Mouse (Mus musculus): ENCODE data around the gene Bicdl1.

Gene Bicdl1

DNA sequence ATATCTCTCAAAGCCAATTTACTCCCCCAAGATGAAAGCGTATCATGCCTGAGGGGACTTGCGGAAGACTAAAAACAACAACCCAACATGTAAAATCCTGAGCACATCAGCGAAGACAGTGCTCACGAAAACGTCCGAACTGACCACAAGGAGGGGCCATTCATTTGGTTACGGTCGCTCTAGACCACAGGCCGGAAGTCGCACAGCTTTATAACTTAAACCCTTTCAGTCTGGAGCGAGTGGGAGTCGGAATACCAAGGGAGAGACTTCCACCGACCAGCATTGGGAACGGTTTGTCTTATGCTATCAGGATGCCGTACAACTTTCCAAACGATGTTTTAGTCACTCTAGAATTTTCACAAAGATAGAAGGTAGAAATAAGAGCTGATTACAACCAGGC, 5.4 kb downstream of the Bicdl1 start:
- no peak for DNase-seq (ENCODE audit: low spot score in 2 of 2)

DNA sequence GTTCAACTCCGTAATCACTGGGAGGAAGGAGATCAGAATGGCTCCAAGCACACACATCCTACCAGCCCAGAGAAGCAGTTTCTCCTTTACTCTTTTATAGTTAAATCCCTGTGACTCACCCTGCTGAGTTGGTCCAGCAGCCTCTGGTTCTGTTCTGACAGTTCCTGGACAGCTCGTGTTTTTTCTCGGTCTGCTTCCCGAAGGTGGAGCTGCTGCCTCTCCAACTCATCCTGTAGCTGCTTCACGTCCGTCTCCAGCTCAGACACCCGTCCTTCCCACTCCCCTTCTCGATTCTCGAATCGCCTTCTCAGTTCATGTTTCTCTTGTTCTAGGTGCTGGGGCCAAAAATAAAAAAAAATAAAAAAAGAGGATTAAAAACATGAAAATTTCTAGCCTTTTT, 7.0 kb downstream of the Bicdl1 start:
- no peak for DNase-seq (ENCODE audit: low spot score in 2 of 2)

DNA sequence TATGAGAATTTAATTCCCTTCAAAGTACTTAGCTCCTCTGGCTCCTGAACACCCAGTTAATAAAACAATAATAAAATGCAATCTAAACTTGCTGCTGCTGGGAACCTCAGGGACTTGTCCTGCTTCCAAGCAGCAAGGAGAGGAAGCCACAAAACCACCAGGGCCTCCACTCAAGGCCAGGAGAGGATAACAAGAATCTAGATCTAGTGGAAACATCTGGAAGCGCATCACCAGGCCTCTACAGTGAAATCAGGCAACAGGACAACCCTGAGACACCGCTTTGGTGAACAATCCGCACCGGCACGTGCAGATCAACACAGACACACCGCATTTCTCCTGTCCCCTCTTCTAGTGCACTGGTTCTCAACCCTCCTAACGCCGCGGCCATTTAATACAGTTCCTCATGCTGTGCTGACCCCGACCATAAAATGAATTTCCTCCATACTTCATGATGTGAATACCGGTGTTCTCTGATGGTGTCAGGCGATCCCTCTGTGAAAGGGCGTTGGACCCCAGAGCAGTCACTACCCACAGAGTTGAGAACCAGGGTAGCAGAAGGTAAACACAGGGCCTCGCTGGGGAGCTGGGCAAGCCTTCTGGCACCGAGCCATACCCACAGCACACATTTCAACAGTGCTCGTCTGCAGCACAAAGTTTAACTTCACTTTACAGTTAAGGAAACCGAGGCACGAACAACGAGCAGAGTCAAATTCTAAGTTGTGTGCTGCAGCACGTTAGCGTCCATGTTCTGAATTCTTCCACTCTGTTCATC, 9.0 kb downstream of the Bicdl1 start:
- DNase-seq (ENCODE audit: low spot score in 2 of 2): no peak

DNA sequence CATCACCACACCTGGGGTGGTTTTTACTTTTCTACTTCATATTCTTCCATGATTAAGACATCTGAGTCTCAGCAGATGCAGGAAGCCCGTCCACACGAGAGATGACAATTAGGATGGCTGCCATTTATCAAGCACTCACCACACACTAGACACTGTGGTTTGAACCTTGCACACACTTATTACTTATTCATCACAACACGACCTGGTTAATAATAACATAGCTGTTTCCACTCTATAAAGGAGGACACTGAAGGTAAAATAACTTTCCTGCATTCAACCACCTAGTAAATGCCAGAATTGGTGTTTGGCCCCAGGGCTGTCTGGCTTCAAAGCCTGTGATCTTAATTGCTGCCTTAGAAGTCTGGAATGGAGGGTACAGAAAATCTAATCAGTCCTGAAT, 10.7 kb downstream of the Bicdl1 start:
- no peak for DNase-seq (ENCODE audit: low spot score in 2 of 2)

DNA sequence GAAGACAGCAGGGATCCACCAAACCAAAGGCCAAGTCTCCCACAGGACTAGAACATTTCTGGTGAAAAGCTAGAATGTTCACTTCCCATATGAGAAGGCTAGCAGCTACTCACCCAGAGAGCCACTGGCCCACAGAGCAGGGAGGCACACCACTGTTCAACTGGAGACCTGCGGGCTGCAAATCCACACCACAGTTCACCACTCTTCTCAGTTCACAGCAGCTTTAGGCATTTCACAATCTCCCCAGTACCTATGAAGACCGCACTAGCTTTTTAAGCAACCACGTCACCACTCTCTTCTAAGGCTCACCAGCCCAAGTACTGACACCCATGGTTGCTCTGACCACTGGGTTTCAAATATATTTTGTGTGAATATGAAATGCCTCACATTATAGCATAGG, 13.7 kb downstream of the Bicdl1 start:
- DNase-seq (ENCODE audit: low spot score in 2 of 2): no peak

DNA sequence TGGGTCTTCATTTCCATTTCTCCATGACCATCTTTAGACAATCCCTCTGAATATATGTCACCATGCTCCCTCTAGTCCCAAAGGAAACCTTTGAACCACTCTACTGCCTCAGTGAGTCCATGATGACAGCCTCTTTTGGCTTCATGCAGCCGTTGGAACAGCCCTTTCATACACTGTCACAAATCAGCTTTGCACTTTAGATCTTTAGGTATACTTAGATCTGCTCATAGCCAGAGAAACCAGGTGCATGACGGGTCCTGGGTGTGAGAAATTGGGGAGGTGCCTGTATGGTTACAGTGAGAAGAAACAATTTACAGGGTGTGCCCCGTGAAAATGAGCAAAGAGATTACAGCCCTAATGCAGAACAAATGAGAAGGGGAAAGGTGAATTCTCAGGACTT, 14.3 kb downstream of the Bicdl1 start:
- no peak for DNase-seq (ENCODE audit: low spot score in 2 of 2)

DNA sequence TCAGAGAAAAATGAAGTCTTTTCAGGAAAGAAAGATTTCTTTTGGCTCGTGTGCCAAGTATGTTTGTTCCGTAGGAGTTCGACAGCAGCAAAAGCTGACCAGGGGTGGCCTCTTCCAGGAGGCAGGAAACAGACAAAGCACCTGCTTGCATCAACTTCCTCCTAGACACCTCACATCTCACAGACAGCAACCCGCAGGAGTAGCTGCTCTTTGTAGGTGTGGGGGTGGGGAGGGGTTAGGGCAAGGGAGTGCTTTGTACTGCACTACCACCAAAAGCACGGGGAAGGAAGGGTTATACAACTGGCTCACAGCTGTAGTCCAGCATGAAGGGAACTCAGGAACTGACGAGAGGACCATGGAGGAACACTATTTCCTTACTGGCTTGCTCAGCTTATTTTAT, 15.0 kb downstream of the Bicdl1 start:
- no peak for DNase-seq (ENCODE audit: low spot score in 2 of 2)

DNA sequence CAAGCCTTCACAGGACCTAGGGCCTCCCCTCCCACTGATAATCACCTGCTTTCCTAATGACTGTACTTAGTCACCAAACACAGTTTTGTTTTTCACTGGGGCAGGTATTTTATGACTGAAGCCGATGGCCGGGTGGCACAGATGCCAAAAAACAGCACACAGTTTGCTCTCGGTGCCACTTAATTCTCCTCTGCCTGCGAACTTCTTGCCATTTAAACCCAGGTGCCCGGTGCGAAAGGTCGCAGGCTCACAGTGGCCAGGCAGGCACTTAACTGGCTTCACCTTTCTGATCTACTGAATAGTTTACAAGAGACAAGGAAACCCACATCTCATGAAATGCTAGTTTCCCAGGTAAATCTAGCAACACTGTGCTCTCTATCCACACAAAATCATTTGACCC, 16.7 kb downstream of the Bicdl1 start:
- DNase-seq (ENCODE audit: low spot score in 2 of 2): no peak

DNA sequence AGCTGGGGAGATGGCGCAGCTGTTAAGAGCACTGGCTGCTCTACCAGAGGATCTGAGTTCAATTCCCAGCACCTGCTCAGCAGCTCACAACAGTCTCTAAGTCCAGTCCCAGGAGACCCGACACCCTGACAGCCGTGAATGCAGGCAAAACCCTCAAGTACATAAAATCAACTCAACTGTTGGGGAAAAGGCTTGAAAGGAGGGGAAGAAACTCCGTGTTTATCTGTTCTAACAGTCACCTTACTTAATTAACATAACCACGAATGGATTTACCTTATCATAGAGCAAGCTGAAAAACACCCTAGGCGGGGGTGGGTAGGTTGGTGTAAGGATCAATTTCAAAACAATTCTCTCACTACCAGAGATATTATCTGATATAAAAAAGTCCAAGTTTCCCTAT, 18.9 kb downstream of the Bicdl1 start:
- DNase-seq (ENCODE audit: low spot score in 2 of 2): no peak

DNA sequence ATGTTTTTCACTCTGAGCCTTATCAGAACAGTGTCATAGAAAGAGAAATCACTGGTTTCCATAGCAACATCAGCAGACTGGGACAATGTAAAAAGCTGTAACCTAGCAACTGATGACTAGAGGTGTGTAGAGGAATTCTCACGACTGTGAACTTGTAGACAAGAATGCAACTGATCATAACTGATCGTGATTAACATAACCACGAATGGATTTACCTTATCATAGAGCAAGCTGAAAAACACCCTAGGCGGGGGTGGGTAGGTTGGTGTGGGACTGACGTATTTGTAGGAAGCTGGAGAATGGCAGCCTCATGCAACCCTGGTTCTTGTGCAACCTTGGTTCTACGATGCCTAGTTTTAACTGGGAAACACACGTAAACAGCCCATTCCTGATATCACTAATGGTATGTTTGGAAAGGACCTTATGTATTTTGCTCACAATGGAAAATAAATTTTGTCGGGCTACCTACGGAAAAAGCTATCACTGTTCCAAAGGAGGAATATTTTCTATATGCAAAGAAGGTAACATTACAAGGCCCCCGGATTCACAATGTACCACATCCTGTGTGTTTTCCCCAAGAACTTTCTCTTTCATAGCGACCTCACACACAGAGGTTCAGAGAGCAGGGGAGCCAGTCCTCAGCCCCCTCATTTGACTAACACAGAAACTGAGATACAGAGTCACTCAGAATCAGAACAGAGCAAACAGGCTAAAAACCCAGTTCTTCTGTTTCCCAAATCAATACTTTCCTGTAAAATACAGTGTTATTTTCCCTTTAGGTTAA, 19.6 kb downstream of the Bicdl1 start:
- no peak for DNase-seq (ENCODE audit: low spot score in 2 of 2)

DNA sequence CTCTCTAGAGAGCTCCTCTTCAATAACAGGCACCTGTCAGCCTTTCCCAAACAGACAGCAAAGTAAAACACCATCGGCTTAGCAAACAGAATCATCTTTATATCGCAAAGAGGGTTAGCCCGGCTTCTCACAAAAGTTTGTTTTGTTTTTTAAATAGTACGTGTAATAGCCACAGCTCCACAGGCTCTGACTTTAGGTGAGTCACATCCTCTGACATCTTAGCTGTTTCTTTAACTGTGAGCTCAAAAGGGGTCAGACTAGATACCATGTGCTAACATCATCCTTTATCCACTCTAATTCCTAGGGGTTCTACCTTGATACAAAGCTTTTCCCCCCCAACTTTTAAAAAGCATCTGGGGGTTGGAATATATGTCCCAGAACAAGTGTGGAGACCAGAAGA, 21.2 kb downstream of the Bicdl1 start:
- DNase-seq (ENCODE audit: low spot score in 2 of 2): no peak

DNA sequence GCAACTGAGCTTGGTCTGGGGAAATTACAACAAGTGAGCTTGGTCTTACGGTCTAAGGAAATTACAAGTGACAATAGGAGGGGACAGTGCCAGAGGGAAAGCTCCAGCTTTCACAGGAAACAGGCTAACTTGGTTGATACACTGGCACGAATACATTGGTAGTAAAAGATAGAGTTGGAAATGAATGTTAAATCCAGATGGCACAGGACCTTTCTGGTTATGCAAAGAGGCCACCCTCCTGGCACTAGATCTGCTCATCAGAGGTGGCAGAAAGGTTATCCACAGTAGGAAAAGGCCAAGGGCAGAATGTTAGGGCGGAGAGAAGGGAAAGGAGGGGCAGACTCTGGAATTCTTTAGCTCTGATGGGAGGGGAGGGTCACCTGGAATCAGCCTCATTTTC, 22.5 kb downstream of the Bicdl1 start:
- no peak for DNase-seq (ENCODE audit: low spot score in 2 of 2)

DNA sequence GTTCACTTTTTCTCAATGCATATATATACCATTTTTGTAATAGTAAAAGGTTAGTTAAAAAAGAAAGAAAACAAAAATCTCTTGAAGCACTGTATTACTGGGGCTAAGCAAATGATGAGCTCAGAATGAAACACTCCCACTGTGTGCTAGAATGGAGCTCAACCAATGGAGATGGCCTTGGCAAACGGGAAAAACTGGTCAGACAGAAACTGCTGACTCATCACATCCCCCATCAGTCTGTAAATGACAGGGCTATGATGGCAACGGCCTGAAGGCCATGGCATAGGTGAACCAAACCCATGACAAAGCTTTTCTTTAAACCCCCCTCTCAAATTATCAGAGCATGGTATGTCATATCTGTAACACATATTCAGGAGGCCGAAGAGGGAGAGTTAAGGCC, 29.4 kb downstream of the Bicdl1 start:
- DNase-seq (ENCODE audit: low spot score in 2 of 2): no peak

DNA sequence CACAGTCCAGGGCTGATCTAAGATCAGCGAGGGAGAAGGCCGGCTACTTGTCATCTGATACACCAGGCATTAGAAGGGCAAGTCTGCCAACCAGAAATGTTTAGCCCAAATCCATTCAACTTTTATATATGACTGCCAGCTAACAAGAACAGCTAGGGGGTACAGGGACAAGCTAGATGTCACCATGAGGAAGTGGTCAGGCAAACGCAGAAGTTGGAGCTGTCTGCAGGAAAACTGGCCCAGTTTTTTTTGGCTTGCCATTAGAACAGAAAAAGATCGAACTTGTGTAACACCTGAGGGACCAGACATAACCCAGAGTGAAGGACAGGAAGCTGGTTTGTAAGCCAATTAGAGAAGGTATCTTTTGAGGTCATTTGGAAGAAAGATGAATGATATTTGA, 30.2 kb downstream of the Bicdl1 start:
- DNase-seq (ENCODE audit: low spot score in 2 of 2): no peak

DNA sequence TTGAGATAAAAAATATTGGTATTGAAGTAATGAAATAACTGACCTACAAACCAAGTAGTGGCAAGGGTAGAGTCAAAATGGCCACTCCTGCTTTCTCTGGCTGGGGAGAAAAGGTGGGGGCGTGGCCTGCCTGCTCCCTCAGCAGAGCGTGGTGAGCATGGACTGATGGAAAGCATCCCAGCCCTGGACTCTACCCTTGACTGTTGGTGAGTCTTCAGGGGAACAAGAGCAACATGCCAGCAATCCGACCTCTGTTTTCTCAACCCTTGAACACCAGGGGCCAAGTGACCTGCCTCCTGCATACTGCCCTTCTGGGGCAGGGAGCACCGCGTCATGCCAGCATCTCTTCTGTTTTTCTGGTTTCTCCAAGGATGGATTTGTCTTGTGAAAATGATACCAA, 34.6 kb downstream of the Bicdl1 start:
- no peak for DNase-seq (ENCODE audit: low spot score in 2 of 2)

DNA sequence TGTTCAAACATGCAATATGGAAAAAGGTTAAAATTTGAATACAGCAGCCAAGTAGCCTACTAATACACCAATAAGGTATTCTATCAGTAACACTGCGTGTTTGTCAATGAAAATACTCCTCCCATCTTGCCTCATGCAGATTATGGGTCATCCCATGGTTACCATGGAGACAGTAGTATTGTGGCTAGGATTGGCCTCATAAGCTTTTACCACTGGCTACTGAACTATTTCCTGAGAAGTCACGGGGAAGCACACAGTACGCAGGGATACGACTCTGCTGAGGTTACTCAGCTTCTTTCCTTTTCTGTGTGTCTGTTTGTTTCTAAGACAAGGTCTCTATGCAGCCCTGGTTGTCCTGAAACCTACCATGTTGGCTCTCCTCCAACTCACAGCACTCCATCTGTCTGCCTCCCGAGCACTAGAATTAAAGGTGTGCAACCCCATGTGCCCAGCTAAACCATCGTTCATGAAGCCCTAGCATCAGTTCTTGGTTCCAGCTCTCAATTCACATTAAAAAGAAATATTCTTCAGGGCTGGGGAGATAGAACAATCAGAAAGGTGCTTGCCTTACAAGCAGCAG, 36.1 kb downstream of the Bicdl1 start:
- DNase-seq (ENCODE audit: low spot score in 2 of 2): no peak

DNA sequence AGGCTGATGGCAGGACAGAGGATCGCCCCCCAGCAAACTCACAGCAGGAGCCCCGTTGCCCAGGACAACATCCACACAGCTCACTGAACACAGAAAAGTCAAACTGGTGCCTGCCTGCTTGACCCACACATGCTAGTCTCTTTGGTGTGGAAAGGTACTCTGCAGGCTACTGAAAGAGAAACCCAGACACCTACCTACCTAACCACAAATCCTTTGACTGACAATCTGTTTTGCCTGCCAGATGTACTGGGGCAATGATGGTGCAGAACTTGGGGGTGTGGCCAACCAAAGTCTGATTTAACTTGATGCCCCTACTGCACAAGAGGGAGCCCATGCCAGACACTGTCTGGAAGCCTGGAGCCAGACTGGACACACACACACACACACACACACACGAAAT, 38.1 kb downstream of the Bicdl1 start:
- no peak for DNase-seq (ENCODE audit: low spot score in 2 of 2)

DNA sequence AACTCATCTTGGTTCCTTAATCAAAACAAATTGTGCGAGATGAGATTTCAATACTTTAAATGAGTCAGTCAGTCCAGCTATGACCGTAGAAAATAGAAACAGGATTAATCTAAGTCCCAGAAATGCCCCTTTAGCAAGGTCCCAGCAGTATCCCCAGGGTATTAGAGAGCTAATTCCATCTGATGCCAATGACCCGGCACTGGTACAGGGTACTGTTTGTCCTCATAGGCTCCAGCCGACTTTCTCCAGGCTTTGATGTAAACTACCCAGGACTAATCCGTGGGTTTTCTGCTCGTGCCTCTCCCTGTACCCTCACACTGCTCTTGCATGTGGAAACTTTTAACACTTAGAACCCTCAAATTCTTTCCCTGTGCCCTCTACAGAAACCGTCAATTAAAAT, 44.7 kb downstream of the Bicdl1 start:
- DNase-seq (ENCODE audit: low spot score in 2 of 2): no peak

DNA sequence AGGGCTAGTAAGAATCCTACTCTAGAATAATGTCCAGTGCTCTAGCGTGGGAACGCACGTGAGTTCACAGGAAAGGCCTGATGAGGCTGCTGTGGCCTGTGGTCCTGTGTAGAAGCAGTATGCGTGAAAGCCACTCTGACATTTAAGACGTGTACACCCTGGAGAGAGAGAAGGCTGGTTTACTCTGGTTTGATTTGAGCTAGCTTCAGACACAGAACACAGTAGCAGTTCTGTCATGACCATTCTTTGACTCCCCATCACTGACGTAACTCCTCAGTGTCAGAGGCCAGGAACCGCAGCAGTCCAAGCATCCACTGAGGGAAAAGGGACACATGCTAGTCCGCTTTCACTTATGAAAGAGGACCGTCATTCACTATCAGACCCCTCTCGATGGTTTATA, 46.3 kb downstream of the Bicdl1 start:
- no peak for DNase-seq (ENCODE audit: low spot score in 2 of 2)

DNA sequence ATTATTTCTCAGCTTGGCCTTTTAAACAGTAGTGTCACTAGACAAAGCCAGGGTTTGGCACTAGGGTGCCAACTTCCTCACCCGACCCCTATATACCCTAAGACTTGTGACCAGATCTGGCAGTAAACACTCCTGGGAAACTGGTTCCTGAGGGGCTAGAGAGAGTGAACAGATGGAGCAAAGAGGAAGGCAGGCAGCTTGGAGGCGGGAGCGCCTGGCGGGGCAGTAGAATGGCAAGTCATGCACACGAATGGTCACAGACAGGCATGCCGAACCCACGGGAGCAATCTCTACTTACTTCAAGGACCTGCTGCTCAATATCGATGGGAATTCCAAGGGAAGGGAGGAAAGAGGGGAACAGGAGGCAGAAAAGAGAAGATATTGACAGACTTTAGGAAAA, 59.6 kb downstream of the Bicdl1 start:
- no peak for DNase-seq (ENCODE audit: low spot score in 2 of 2)

DNA sequence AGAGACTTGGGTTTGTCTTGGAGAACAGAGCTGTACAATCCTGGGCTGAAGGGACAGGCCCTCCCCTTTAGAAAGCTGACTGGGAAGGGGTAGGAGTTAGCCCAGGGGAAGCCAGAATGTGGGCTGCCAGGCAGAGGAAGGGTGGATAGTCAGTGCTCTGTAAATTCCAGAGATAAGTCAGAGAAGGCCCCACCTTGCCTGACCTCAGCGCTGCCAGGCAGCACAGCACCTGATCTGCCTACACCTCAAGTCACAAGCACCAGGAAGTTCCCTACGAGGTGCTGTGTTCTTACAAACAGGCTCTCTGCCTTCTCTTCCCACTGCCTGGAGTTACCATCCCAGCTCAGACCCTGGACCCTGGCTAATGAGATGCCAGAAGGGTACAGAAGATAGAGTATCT, 61.0 kb downstream of the Bicdl1 start:
- no peak for DNase-seq (ENCODE audit: low spot score in 2 of 2)

DNA sequence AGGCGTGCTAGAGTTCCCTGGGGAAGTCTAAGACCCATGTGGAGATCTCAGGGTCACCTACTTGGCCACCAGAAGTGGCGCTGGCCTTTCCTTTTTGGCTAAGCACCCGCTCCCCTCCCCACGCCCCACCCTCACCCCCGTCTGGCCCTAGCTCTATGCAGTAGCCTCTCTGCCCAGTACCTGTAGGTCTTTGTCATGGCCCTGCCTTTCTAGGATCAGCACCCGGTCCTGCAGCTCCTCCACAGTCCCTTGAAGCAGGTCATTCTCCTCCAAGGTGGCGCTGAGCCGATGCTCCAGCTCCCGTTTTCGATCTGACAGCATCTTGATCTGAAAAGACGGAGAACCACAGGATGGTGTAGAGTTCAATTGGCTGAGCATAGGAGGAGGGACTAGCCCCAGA, 61.4 kb downstream of the Bicdl1 start:
- DNase-seq (ENCODE audit: low spot score in 2 of 2): no peak

DNA sequence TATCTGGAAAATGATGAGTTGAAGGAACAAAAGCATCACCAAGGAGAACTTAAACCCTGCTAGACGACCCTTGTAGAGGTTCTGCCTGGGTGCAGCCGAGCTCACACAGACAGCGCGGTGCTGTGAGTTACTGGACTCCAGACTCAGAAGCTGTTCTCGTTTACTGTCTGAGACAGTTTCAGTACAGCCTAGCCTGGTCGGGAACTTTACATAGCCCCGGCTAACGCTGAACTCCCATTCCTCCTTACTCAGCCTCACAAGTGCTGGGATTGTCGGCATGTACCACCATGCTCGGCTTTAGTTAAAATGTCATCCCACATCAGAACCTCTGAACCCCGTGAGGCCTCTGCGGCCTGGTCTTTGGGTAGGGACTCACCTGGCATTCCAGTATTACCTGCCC, 62.4 kb downstream of the Bicdl1 start:
- no peak for DNase-seq (ENCODE audit: low spot score in 2 of 2)
